Mouse (Mus musculus) CH12.LX (cell line): Measurements from ENCODE around the gene Abtb1. TPM values are rescaled to one million over a fixed set of nuclear protein-coding genes. Genes with fewer than 3 reads are reported as not detected.

ENCODE experiments used
- DNase-seq: peaks from one replicate; pipeline ENCODE4 v3.0.0-alpha.2; 2013; ENCODE audit errors: extremely low read depth
- H3K27ac ChIP-seq: 2 replicates; pipeline ENCODE4 v1.5.1; 2012; ENCODE audit warnings: low read depth, mild to moderate bottlenecking, control low read depth, moderate library complexity; ENCODE audit not compliant: insufficient read depth
- H3K27me3 ChIP-seq: replicated peaks from 2 replicates; pipeline ENCODE3; 2012; ENCODE audit warnings: inconsistent platforms
- H3K36me3 ChIP-seq, 2 experiments: replicated peaks in 1 of 2; 2 replicates each; pipeline versions ENCODE3 to v1.6.1; 2012; ENCODE audit warnings: inconsistent platforms in 1 of 2, low read length in 1 of 2, mild to moderate bottlenecking in 1 of 2, mixed read lengths in 1 of 2, moderate library complexity in 1 of 2; ENCODE audit not compliant: control insufficient read depth in 1 of 2, insufficient read depth in 1 of 2
- H3K4me1 ChIP-seq, 2 experiments: 2 replicates each; pipeline ENCODE4 v1.6.1; 2012; ENCODE audit warnings: inconsistent platforms in 1 of 2, moderate library complexity in 1 of 2; ENCODE audit not compliant: insufficient read depth in 2 of 2, control insufficient read depth in 1 of 2
- H3K4me2 ChIP-seq: 2 replicates; pipeline ENCODE4 v1.6.1; 2012; ENCODE audit warnings: low read depth, mild to moderate bottlenecking, control low read depth; ENCODE audit not compliant: poor library complexity, insufficient read depth, severe bottlenecking
- H3K4me3 ChIP-seq, 3 experiments: fragments of 150-350 bp in 1 of 3; sonication (generic) in 1 of 3; replicated peaks in 1 of 3; 2 replicates each; pipeline versions ENCODE3 to v1.5.1; 2011 to 2012; ENCODE audit warnings: low read depth in 2 of 3, low read length in 2 of 3, mild to moderate bottlenecking in 2 of 3, moderate library complexity in 2 of 3, control low read depth in 1 of 3, improper control_type of control experiment in 1 of 3, inconsistent platforms in 1 of 3, mixed read lengths in 1 of 3; ENCODE audit not compliant: poor library complexity in 1 of 3
- H3K79me2 ChIP-seq: replicated peaks from 2 replicates; pipeline ENCODE4 v1.6.1; 2012; ENCODE audit warnings: mild to moderate bottlenecking, moderate library complexity; ENCODE audit not compliant: control insufficient read depth, poor library complexity, insufficient read depth, severe bottlenecking; ENCODE audit errors: extremely low read depth
- H3K9ac ChIP-seq: 2 replicates; pipeline ENCODE4 v1.6.1; 2012; ENCODE audit warnings: low read depth, mild to moderate bottlenecking, control low read depth, moderate library complexity; ENCODE audit not compliant: insufficient read depth
- H3K9me3 ChIP-seq: replicated peaks from 2 replicates; pipeline ENCODE3; 2012; ENCODE audit warnings: low read length, inconsistent platforms, mixed read lengths
- BHLHE40 ChIP-seq: IDR thresholded peaks from 2 replicates; pipeline ENCODE4 v1.6.1; 2011; ENCODE audit warnings: mild to moderate bottlenecking, low read depth, low read length, improper control_type of control experiment
- CHD1 ChIP-seq: IDR thresholded peaks from 2 replicates; pipeline ENCODE4 v1.6.1; 2012; ENCODE audit warnings: low read depth, low read length, improper control_type of control experiment, inconsistent platforms
- CHD2 ChIP-seq: IDR thresholded peaks from 2 replicates; pipeline ENCODE4 v1.6.1; 2011; ENCODE audit warnings: low read length, improper control_type of control experiment
- CTCF ChIP-seq, 2 experiments: IDR thresholded peaks in 1 of 2; conservative IDR thresholded peaks in 1 of 2; 2 replicates each; pipeline ENCODE4 v1.5.1; 2011 to 2012; ENCODE audit warnings: low read depth in 2 of 2, low read length in 2 of 2, improper control_type of control experiment in 1 of 2, inconsistent platforms in 1 of 2, mild to moderate bottlenecking in 1 of 2, moderate library complexity in 1 of 2
- ELF1 ChIP-seq: IDR thresholded peaks from 2 replicates; pipeline ENCODE4 v1.6.1; 2014; ENCODE audit warnings: low read depth, mild to moderate bottlenecking, inconsistent platforms, low read length, improper control_type of control experiment
- EP300 ChIP-seq: IDR thresholded peaks from 2 replicates; pipeline ENCODE4 v1.6.1; 2011; ENCODE audit warnings: low read length, improper control_type of control experiment
- GABPA ChIP-seq: IDR thresholded peaks from 2 replicates; pipeline ENCODE4 v1.6.1; 2012; ENCODE audit warnings: low read depth, low read length, improper control_type of control experiment, inconsistent platforms; ENCODE audit not compliant: insufficient replicate concordance
- HCFC1 ChIP-seq: IDR thresholded peaks from 2 replicates; pipeline ENCODE4 v1.6.1; 2012; ENCODE audit warnings: low read depth, mild to moderate bottlenecking, inconsistent platforms, low read length, improper control_type of control experiment
- IRF4 ChIP-seq: IDR thresholded peaks from 2 replicates; pipeline ENCODE4 v1.6.1; 2014; ENCODE audit warnings: low read depth, mild to moderate bottlenecking, inconsistent platforms, low read length, improper control_type of control experiment
- KAT2A ChIP-seq: IDR thresholded peaks from 2 replicates; pipeline ENCODE4 v1.6.1; 2012; ENCODE audit warnings: low read length, improper control_type of control experiment, inconsistent platforms; ENCODE audit not compliant: insufficient replicate concordance
- MAFK ChIP-seq: IDR thresholded peaks from 2 replicates; pipeline ENCODE4 v1.6.1; 2011; ENCODE audit warnings: low read length, improper control_type of control experiment; ENCODE audit not compliant: insufficient replicate concordance
- MAX ChIP-seq: IDR thresholded peaks from 2 replicates; pipeline ENCODE4 v1.6.1; 2011; ENCODE audit warnings: low read length, improper control_type of control experiment
- MAZ ChIP-seq: IDR thresholded peaks from 2 replicates; pipeline ENCODE4 v1.6.1; 2012; ENCODE audit warnings: low read depth, mild to moderate bottlenecking, inconsistent platforms, low read length, improper control_type of control experiment, moderate library complexity
- MEF2A ChIP-seq: IDR thresholded peaks from 2 replicates; pipeline ENCODE4 v1.6.1; 2014; ENCODE audit warnings: low read depth, mild to moderate bottlenecking, inconsistent platforms, low read length, improper control_type of control experiment, borderline replicate concordance
- MXI1 ChIP-seq: IDR thresholded peaks from 2 replicates; pipeline ENCODE4 v1.6.1; 2011; ENCODE audit warnings: mild to moderate bottlenecking, low read depth, low read length, improper control_type of control experiment
- MYC ChIP-seq: IDR thresholded peaks from 2 replicates; pipeline ENCODE4 v1.6.1; 2011; ENCODE audit warnings: low read depth, mild to moderate bottlenecking, improper control_type of control experiment, low read length
- NELFE ChIP-seq: IDR thresholded peaks from 2 replicates; pipeline ENCODE4 v1.6.1; 2011; ENCODE audit warnings: low read depth, low read length, improper control_type of control experiment
- POLR2A ChIP-seq: IDR thresholded peaks from 2 replicates; pipeline ENCODE4 v1.6.1; 2011; ENCODE audit warnings: low read depth, mild to moderate bottlenecking, improper control_type of control experiment, low read length
- RAD21 ChIP-seq: IDR thresholded peaks from 2 replicates; pipeline ENCODE4 v1.6.1; 2011; ENCODE audit warnings: low read depth, mild to moderate bottlenecking, low read length, improper control_type of control experiment, moderate library complexity
- SIN3A ChIP-seq: IDR thresholded peaks from 2 replicates; pipeline ENCODE4 v1.6.1; 2012; ENCODE audit warnings: low read length, improper control_type of control experiment, inconsistent platforms
- SMC3 ChIP-seq: IDR thresholded peaks from 2 replicates; pipeline ENCODE4 v1.6.1; 2011; ENCODE audit warnings: low read depth, low read length, improper control_type of control experiment
- TCF12 ChIP-seq: IDR thresholded peaks from 2 replicates; pipeline ENCODE4 v1.6.1; 2014; ENCODE audit warnings: low read depth, mild to moderate bottlenecking, inconsistent platforms, low read length, improper control_type of control experiment
- UBTF ChIP-seq: IDR thresholded peaks from 2 replicates; pipeline ENCODE4 v1.6.1; 2012; ENCODE audit warnings: low read depth, mild to moderate bottlenecking, inconsistent platforms, low read length, improper control_type of control experiment, moderate library complexity
- USF2 ChIP-seq: conservative IDR thresholded peaks from 2 replicates; pipeline ENCODE4 v1.6.1; 2011; ENCODE audit warnings: low read depth, low read length, improper control_type of control experiment
- ZKSCAN1 ChIP-seq: IDR thresholded peaks from 2 replicates; pipeline ENCODE4 v1.6.1; 2012; ENCODE audit warnings: low read depth, inconsistent platforms, low read length, improper control_type of control experiment, borderline replicate concordance
- dilution Hi-C: fragments of 300-500 bp; cut with MboI; formaldehyde crosslinking; loops from 2 replicates; pipeline ENCODE4 v1.14.3; 2020; ENCODE audit warnings: low sequenced_read_pairs; ENCODE audit not compliant: extremely low pct_unique_long_range_greater_than_20kb, extremely low pct_ligation_motif_present
- in situ Hi-C: fragments of 300-500 bp; cut with MboI; formaldehyde crosslinking; loops from 3 replicates; pipeline ENCODE4 v1.14.3; 2019; ENCODE audit warnings: low sequenced_read_pairs, low pct_ligation_motif_present, low pct_unique_long_range_greater_than_20kb, mixed read lengths
- polyA plus RNA-seq: library from polyadenylated mRNA; unstranded; fragments of >175 nt; gene quantifications from 2 replicates; pipeline ENCODE4 v1.2.1, GENCODE M21; 2012; ENCODE audit warnings: low read depth; ENCODE audit not compliant: insufficient read length
- total RNA-seq, 2 experiments: library from RNA; depleted of rRNA; stranded (reverse); fragments of 300-350 nt in 1 of 2; fragments of >200 nt in 1 of 2; gene quantifications; 2 replicates each; pipeline ENCODE4 v1.2.3; 2012 to 2014

Abtb1 gene
- total RNA-seq (2012; rRNA removed) (11.2 and 18.4 TPM in 2 replicates), total RNA-seq (2014; rRNA removed) (13.0 and 14.9 TPM in 2 replicates), polyA plus RNA-seq (17.8 and 20.8 TPM in 2 replicates)

DNA sequence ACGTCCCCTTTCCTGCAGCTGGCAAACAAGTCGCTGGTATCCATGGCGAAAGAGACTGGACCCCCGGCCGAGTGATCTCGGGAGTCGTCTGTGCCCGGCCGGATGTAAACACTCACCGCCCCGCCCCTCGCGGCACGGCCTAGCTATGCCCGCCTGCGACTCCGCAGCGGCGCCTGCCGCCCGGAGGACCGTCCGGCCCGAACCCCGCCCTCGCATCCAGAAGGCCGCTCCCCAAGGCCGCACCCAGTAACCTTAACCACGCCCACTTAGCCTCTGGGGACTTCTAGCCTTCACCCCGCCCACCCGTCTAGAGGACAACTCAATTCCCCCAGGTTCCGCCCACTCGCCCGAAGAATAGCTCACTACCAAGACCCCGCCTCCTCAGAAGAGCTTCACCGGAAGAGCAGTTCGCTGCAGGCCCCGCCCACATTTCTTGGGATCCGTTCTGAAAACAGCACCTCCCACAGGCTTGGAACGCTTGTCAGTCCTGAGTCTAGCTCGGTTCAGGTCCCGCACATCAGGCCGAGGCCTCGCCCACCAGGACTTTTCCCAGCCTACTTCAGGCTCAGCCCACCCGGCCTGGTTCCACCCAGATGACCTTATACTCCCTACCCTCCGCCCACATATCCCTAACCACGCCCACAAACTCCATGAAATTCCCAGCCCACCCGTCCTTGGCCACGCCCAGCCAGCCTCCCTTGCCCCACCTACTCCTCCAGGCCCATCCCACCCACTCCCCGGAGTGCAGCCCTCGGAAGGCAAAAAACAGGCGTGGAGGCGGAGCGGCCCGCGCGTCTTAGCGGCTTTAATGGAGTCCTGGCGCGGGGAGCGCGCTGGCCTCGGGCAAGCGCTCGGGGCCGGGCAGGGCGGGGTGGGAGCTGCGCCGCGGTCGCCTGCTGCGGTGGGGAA is at the start of gene Abtb1:
Abtb1 (minus strand) TSS at position 204 of the 909 bp plus-strand sequence.
- H3K27ac ChIP-seq = peak within 1 kb of the TSS; percentile 33
- no peak for TF ChIP-seq ZKSCAN1
- no peak for TF ChIP-seq CHD1
- TF ChIP-seq BHLHE40 = peak; percentile 20; the same call in 1 of the 2 replicates
- TF ChIP-seq SMC3 = peak; percentile 29
- TF ChIP-seq RAD21 = no peak; the same call in none of the 2 replicates
- no peak for TF ChIP-seq UBTF
- TF ChIP-seq MYC = 0 out of 2 replicates have a peak, but pooled peaks have one; percentile 19
- peak; percentile 49; the same call in 1 of the 2 replicates for TF ChIP-seq MXI1
- TF ChIP-seq USF2 = no peak
- no peak; the same call in 1 of the 2 replicates for TF ChIP-seq IRF4
- peak; percentile 83 for TF ChIP-seq MAZ
- TF ChIP-seq CHD2 = no peak
- TF ChIP-seq GABPA = peak; percentile 76
- TF ChIP-seq ELF1 = peak; percentile 85
- no peak for TF ChIP-seq MAFK
- peak; percentile 85 for TF ChIP-seq HCFC1
- peak in 1 of 2 experiments; percentile 79; a peak in 2 of 4 replicates for TF ChIP-seq CTCF (conservative IDR thresholded peaks at IDR 0.05 in 1 of 2, IDR thresholded peaks at IDR 0.05 in 1 of 2; ENCODE audit: low read depth in 2 of 2, low read length in 2 of 2)
- TF ChIP-seq POLR2A = peak; percentile 49
- peak; percentile 67; the same call in 1 of the 2 replicates for TF ChIP-seq KAT2A
- TF ChIP-seq MAX = no peak; the same call in 1 of the 2 replicates
- no peak for TF ChIP-seq EP300
- TF ChIP-seq SIN3A = peak; percentile 95
- TF ChIP-seq NELFE = no peak; the same call in 1 of the 2 replicates
- TF ChIP-seq TCF12 = peak; percentile 44
- TF ChIP-seq MEF2A = peak; percentile 35; the same call in 1 of the 2 replicates
- TF ChIP-seq, all 38 proteins: peak for 14
- peak; percentile 100 for DNase-seq
- Histone ChIP-seq H3K9ac (peak within 1 kb of the TSS; percentile 74), H3K36me3 (peaks cover 20 to 32% of the 10 kb centered on the region in 2 experiments), H3K4me2 (peak within 1 kb of the TSS; percentile 90), H3K9me3 (no peaks in the 10 kb centered on the region), H3K79me2 (peaks cover 2% of the 10 kb centered on the region; the same call in 1 of the 2 replicates), H3K27me3 (peaks cover 3% of the 10 kb centered on the region), H3K4me1 (peaks cover 15 to 29% of the 10 kb centered on the region in 2 experiments), H3K4me3 (peak within 1 kb of the TSS; percentile 90 to 97 (median 92))
- in situ Hi-C loops (no loop called here), dilution Hi-C loops (no loop called here)
